Mouse (Mus musculus) left cerebral cortex, adult 11 months (tissue): Measurements from ENCODE around the gene Naa80.
"Not testable (repeated sequence)": the region's sequence is repeated elsewhere in the genome, so short reads cannot be mapped to it uniquely, and the experiment has no call there.

Experiments used
- DNase-seq: peaks from one replicate; pipeline ENCODE4 v3.0.0; 2022; ENCODE audit warnings: low spot score

Naa80 gene

GRCm38 (mm10) chr9:107573774-107574173 lies 4.9 kb upstream of the Naa80 start:
- DNase-seq, result not testable (repeated sequence)

DNA sequence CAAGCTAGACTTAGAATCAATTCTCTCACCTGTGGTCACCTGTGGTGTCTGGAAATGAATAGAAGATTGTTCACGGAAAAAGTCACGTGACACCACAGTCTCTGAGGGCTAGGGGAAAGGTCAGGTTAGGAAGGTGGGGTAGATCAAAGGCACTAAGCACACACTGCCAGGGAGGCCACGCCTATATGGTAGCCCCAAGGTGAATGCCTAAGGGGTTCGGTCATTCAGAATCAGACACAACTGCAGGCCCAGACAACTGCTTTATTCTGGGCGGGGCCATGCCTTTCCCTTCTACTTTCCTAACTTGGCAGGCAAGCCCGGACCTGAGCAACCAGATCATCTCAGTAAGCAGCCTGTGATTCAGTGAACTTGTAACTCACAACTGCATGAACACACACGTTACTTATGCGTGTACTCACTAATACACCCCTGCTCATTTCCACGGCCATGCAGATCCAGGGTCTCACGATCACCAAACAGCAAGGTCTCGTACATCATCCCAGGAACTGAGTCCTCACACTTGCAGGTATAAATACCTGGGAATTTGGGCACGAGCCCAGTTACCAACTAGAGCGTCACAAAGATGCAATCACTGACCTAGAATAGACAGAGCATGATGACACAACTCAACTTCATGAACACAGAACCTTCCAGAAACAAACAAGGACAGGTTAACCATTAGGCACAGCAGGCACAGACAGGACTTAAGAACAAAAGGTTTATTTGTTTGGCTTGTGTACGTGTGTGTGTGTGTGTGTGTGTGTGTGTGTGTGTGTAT lies 2.9 kb upstream of the Naa80 start:
- no peak for DNase-seq

DNA sequence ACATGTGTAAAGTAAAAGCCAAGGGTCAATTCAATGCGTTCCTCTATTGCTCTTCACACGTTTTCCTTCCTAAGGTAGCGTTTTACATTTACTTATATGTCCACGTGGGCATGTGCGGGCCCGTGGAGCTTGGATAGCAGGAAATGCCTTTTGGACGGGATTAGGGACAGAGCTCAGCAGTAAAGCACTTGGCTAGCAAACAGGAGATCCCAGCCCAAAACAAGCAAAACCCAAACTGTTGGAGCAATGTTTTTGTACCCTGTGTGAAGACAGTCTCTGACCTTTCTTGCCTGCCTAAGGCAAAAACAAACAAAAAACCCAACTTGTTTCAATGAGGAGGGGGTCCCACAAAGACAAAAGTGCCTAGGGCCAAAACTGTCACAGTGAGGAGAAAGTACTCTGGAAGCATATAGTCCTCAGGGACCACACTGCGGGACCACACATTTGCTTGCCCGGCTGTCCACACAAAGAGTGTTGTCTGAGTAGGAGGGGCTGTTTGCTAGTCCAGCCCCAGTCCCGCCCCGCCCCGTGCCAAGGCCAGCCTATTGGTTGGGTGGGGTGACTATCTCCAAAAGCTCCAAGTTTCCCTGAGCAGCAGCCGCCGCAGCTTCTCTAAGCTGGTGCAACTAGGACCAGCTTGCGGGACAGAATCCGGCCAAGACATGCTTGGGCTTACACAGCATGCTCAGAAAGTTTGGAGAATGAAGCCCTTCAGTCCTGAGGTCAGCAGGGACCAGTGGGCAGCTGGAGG lies 2.2 kb upstream of the Naa80 start, which contains the start of gene Hyal1:
Gene Hyal1 (plus strand): TSS at position 571 of the 751 bp plus-strand sequence.
- DNase-seq, result no peak

DNA sequence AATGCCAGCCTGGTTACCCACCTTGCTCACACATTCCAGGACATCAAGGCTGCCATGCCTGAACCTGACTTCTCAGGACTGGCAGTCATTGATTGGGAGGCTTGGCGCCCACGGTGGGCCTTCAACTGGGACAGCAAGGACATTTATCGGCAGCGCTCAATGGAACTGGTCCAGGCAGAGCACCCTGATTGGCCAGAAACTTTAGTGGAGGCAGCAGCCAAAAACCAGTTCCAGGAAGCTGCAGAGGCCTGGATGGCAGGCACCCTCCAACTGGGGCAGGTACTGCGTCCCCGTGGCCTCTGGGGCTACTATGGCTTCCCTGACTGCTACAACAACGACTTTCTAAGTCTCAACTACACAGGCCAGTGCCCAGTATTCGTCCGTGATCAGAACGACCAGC lies 816 bp upstream of the Naa80 start:
- no peak for DNase-seq

- DNase-seq, result no peak
Measured at GRCm38 (mm10) chr9:107579023-107579900, 575 bp downstream of the Naa80 start.

GRCm38 (mm10) chr9:107580501-107581317 lies 2.0 kb downstream of the Naa80 start, which contains the start of gene Hyal3:
Hyal3 (plus strand) TSS chr9:107580818.
- peak; percentile 79 for DNase-seq

DNA sequence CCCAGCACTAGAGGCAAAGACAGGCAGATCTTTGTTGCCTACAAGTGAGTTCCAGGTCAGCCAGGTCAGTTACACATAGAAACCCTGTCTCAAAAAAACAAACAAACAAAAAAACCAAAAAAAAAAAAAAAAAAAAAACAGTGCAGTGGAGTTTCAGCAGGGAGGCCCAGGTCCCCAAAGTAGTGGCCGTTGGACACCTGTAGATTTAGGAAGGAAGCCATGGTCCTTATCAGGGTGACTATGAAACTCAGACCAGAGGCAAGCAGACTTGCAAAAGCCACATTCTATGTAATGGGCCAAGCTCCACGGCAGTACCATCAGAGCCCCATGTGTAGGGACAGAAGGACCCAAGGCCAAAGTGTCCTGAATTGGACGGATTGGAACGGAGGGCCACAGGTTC lies 2.9 kb downstream of the Naa80 start:
- no peak for DNase-seq

- no peak for DNase-seq
Measured at GRCm38 (mm10) chr9:107582509-107583062, 3.9 kb downstream of the Naa80 start.

GRCm38 (mm10) chr9:107583174-107583573 lies 4.5 kb downstream of the Naa80 start:
- DNase-seq, result no peak

GRCm38 (mm10) chr9:107586504-107586903 lies 7.8 kb downstream of the Naa80 start:
- DNase-seq, result no peak

GRCm38 (mm10) chr9:107586974-107587832 lies 8.5 kb downstream of the Naa80 start, which contains the start of gene Ifrd2:
Ifrd2 (plus strand) TSS chr9:107587642.
- peak; percentile 98 for DNase-seq

- DNase-seq, result no peak
Measured at GRCm38 (mm10) chr9:107587833-107588639, 9.3 kb downstream of the Naa80 start.

GRCm38 (mm10) chr9:107590058-107590772 lies 11.5 kb downstream of the Naa80 start:
- DNase-seq, result no peak

DNA sequence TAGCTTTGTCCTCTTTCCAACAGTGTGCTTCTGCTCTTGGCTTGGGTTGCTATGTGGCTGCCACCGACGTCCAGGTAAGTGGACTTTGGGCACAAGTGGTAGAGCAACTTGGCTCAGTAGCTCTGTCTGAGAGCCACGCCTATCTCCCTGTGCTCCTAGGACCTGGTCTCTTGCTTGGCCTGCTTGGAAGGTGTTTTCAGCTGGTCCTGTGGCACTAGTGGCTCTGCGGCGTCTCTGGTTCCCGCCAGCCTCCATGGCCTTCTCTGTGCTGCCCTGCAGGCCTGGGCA lies 12.0 kb downstream of the Naa80 start:
- no peak for DNase-seq

GRCm38 (mm10) chr9:107593101-107593976 lies 14.7 kb downstream of the Naa80 start:
- no peak for DNase-seq

DNA sequence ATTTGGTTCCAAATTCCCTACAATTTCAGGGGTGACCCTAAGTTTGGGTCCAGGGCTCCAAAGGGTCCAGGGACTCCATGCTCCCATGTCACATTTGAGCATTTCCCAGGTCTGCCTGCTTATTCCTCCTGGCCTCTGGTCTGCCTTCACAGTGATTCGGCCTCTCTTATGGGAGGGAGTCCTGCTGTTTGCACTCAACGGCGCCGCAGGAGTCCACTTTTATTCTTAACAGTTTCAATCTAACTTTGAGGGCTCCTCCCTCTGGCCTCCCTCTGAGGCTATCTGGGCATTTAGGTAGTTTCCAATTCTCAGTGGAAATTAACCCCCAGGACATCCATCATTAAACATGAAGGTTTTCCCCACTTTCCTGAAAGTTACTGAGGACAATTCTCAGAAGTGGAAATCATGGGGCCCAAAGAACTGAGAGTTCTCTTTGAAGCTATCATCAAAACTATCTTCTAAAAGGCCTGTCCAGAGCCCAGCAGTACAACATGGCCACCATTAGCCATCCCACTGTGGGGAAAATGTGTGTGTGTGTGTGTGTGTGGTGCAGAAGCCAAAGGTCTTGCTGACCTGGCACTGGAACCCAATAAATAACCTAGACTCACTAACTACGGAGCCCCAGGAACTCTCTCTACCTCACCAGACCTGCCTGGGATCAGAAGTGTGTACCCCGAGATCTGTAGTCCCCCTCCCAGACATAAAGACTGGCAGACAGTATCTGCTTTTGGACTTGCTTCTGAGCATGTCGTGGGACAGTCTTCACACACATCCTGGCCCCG lies 15.8 kb downstream of the Naa80 start:
- no peak for DNase-seq
